ENCODE assay signal across 8 mouse cellular contexts in genomic region chr2:58667991-58668390, GRCm38 (mm10).
DNase-seq lines count a peak whose midpoint lies in the region; ATAC-seq lines count a peak whose summit lies in the region.

No protein-coding gene starts in this region.

- H3K9ac ChIP-seq in forebrain, embryonic 13.5 days: no peak overlapping the region

- no peaks in the 10 kb centered on the region for H3K4me1 ChIP-seq in forebrain, embryonic 10.5 days
- H3K4me1 ChIP-seq in forebrain, embryonic 13.5 days: no peaks in the 10 kb centered on the region
- no peaks in the 10 kb centered on the region for H3K4me1 ChIP-seq in embryonic facial prominence, embryonic 10.5 days

- H3K9me3 ChIP-seq in forebrain, embryonic 10.5 days: peaks cover 6% of the 10 kb centered on the region; the same call in 1 of the 2 replicates
- H3K9me3 ChIP-seq in forebrain, embryonic 13.5 days (replicated peaks): peaks cover 8% of the 10 kb centered on the region; the same call in 1 of the 2 replicates
- H3K9me3 ChIP-seq in embryonic facial prominence, embryonic 10.5 days: 0 out of 2 replicates have a peak, but pooled peaks cover 3% of the 10 kb centered on the region

- no peak overlapping the region for H3K4me3 ChIP-seq in forebrain, embryonic 10.5 days
- H3K4me3 ChIP-seq in forebrain, embryonic 13.5 days: no peak overlapping the region
- no peak overlapping the region for H3K4me3 ChIP-seq in embryonic facial prominence, embryonic 10.5 days

- H3K36me3 ChIP-seq in forebrain, embryonic 10.5 days (replicated peaks): no peaks in the 10 kb centered on the region
- H3K36me3 ChIP-seq in forebrain, embryonic 13.5 days (ENCODE audit: poor library complexity, severe bottlenecking): no peaks in the 10 kb centered on the region
- H3K36me3 ChIP-seq in embryonic facial prominence, embryonic 10.5 days (replicated peaks): no peaks in the 10 kb centered on the region

- WGBS in forebrain, embryonic 10.5 days: 54% methylated on average over 9 of the region's 9 CpGs
- 54% methylated on average over 9 of the region's 9 CpGs for WGBS in forebrain, embryonic 13.5 days
- 54% methylated on average over 9 of the region's 9 CpGs for WGBS in embryonic facial prominence, embryonic 10.5 days

- no peak overlapping the region for H3K27ac ChIP-seq in forebrain, embryonic 10.5 days
- no peak overlapping the region for H3K27ac ChIP-seq in forebrain, embryonic 13.5 days
- no peak overlapping the region for H3K27ac ChIP-seq in embryonic facial prominence, embryonic 10.5 days (replicated peaks)

- ATAC-seq in forebrain, embryonic 13.5 days: no peak

- H3K4me2 ChIP-seq in forebrain, embryonic 13.5 days: no peak overlapping the region

- intact Hi-C loops in heart, postnatal 10 days (cut with DNase I): loop anchor here (2.0 to 10.0 kb wide), 7 partner anchors 66 to 641 kb away; partner anchors contain the start of genes Acvr1, Acvr1c and Upp2

- no peaks in the 10 kb centered on the region for H3K27me3 ChIP-seq in forebrain, embryonic 10.5 days (ENCODE audit: poor library complexity, severe bottlenecking)
- H3K27me3 ChIP-seq in forebrain, embryonic 13.5 days: no peaks in the 10 kb centered on the region
- H3K27me3 ChIP-seq in embryonic facial prominence, embryonic 10.5 days (replicated peaks; ENCODE audit: low read depth, poor library complexity, severe bottlenecking): no peaks in the 10 kb centered on the region

- DNase-seq in forebrain, embryonic 10.5 days (ENCODE audit: extremely low spot score, low spot score): peak; percentile 40
- DNase-seq in adrenal gland, postnatal 14 days: peak; percentile 84
- DNase-seq in embryonic facial prominence, embryonic 10.5 days (ENCODE audit: low spot score): peak; percentile 56
- peak; percentile 81 to 85 for DNase-seq in heart, postnatal 10 days
- DNase-seq in layer of hippocampus, adult 18-20 months (ENCODE audit: low spot score in 2 of 2): peak; percentile 66 to 88
- peak; percentile 74 for DNase-seq in lung, postnatal 10 days
- DNase-seq in right cerebral cortex, postnatal 10 days (ENCODE audit: low spot score in 2 of 2): peak; percentile 71 to 83
